ENCODE assay signal across 8 mouse cellular contexts in the genomic region with DNA sequence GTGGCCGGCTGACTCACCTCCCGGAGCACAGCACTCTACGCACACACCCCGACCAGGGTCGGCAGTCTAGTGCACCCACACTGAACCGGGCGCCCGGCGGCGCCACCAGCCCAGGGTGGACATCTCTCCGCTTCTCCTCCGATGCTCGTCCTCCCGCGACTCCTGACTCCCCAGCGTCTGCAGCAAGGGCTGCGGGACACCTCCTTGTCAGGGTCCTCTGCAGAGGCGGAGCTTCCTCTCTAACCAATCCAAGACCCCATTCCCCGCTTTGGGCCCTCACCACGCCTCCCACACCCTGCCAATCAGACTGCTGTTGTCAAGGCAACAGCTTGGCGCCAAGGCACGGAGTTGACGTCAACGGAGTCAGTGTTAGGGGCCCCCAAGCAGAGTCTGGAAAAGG. TPM values are rescaled to one million over a fixed set of nuclear protein-coding genes. Genes with fewer than 3 reads are reported as not detected.
DNase-seq lines count a peak whose midpoint lies in the region; ATAC-seq and TF ChIP-seq lines count a peak whose summit lies in the region.

Peg3 (minus strand) TSS at position 191 of the 400 bp plus-strand sequence.
Usp29 (plus strand) TSS at position 338 of the 400 bp plus-strand sequence.

- H3K27me3 ChIP-seq in hindbrain, embryonic 11.5 days (ENCODE audit: control insufficient read depth, insufficient read depth, low read length) = no peaks in the 10 kb centered on the region
- no peaks in the 10 kb centered on the region for H3K27me3 ChIP-seq in lung, embryonic 14.5 days (ENCODE audit: insufficient read depth, low read length)

- H3K9ac ChIP-seq in hindbrain, embryonic 11.5 days (ENCODE audit: low read depth, low read length) = peak within 1 kb of the TSS; percentile 58
- H3K9ac ChIP-seq in lung, embryonic 14.5 days = peak within 1 kb of the TSS; percentile 64

- H3K27ac ChIP-seq in hindbrain, embryonic 11.5 days (ENCODE audit: low read depth, low read length) = peak within 1 kb of the TSS; percentile 84
- H3K27ac ChIP-seq in lung, embryonic 14.5 days (ENCODE audit: low read depth) = peak within 1 kb of the TSS; percentile 96

- WGBS in hindbrain, embryonic 11.5 days = 31% methylated on average over 23 of the region's 24 CpGs
- 38% methylated on average over 24 of the region's 24 CpGs for WGBS in lung, embryonic 14.5 days

- no peaks in the 10 kb centered on the region for H3K4me1 ChIP-seq in hindbrain, embryonic 11.5 days (replicated peaks; ENCODE audit: control insufficient read depth, insufficient read depth, low read length)
- H3K4me1 ChIP-seq in lung, embryonic 14.5 days (ENCODE audit: insufficient read depth) = no peaks in the 10 kb centered on the region

- H3K36me3 ChIP-seq in hindbrain, embryonic 11.5 days (ENCODE audit: control insufficient read depth, insufficient read depth, low read length) = no peaks in the 10 kb centered on the region
- peaks cover 6% of the 10 kb centered on the region for H3K36me3 ChIP-seq in lung, embryonic 14.5 days (ENCODE audit: insufficient read depth)

- H3K4me2 ChIP-seq in hindbrain, embryonic 11.5 days (replicated peaks; ENCODE audit: low read depth, low read length) = peak within 1 kb of the TSS; percentile 65
- peak within 1 kb of the TSS; percentile 61 for H3K4me2 ChIP-seq in lung, embryonic 14.5 days

- H3K4me3 ChIP-seq in hindbrain, embryonic 11.5 days (ENCODE audit: low read depth, low read length) = peak within 1 kb of the TSS; percentile 55
- peak within 1 kb of the TSS; percentile 56 for H3K4me3 ChIP-seq in lung, embryonic 14.5 days (ENCODE audit: low read depth, low read length)

- ATAC-seq in hindbrain, embryonic 11.5 days (ENCODE audit: low FRiP score) = peak; percentile 47
- ATAC-seq in lung, embryonic 14.5 days (ENCODE audit: insufficient read depth) = peak; percentile 47
- no peak for ATAC-seq in inflammation-experienced regulatory T-cells, adult 6 months

- H3K9me3 ChIP-seq in hindbrain, embryonic 11.5 days (ENCODE audit: control insufficient read depth, low read length) = peaks cover 11% of the 10 kb centered on the region; the same call in 1 of the 2 replicates
- peaks cover 38% of the 10 kb centered on the region for H3K9me3 ChIP-seq in lung, embryonic 14.5 days (ENCODE audit: low read depth, low read length)

- DNase-seq in adrenal gland, adult (ENCODE audit: inconsistent age in 2 of 2, low spot score in 1 of 2) = peak; percentile 80 to 87
- DNase-seq in cerebellum, postnatal 10 days = peak; percentile 94 to 96
- DNase-seq in frontal cortex, postnatal 14 days (ENCODE audit: low spot score in 2 of 2) = peak; percentile 82 to 90
- DNase-seq in hindbrain, embryonic 11.5 days (ENCODE audit: low spot score) = peak; percentile 91
- DNase-seq in layer of hippocampus, adult 9-11 months = peak; percentile 93
- DNase-seq in lung, embryonic 14.5 days = peak; percentile 96
- DNase-seq in retina, adult 2 months (ENCODE audit: low read depth, low spot score) = peak; percentile 75

- TF ChIP-seq CTCF in lung, embryonic 14.5 days (IDR thresholded peaks at IDR 0.05; ENCODE audit: low read depth) = no peak; the same call in 1 of the 2 replicates

RNA-seq across cellular contexts. Expression of gene Peg3, which starts in this region (rescaled TPM):
- polyA plus RNA-seq in hindbrain, embryonic 11.5 days (2014; fragmentation: Nextera tagmentation; extraction: Ambion mirVana) = 112 and 126 TPM in 2 replicates
- 173 and 179 TPM in 2 replicates for polyA plus RNA-seq in lung, embryonic 14.5 days (2014; fragmentation: Nextera tagmentation; extraction: Ambion mirVana)
- polyA plus RNA-seq in inflammation-experienced regulatory T-cells, adult 6 months (2017; shearing (Covaris generic)) = not detected

RNA-seq across cellular contexts. Expression of gene Usp29, which starts in this region (rescaled TPM):
- 12.4 and 15.1 TPM in 2 replicates for polyA plus RNA-seq in hindbrain, embryonic 11.5 days (2014; fragmentation: Nextera tagmentation; extraction: Ambion mirVana)
- polyA plus RNA-seq in lung, embryonic 14.5 days (2014; fragmentation: Nextera tagmentation; extraction: Ambion mirVana) = 5.8 and 6.2 TPM in 2 replicates
- polyA plus RNA-seq in inflammation-experienced regulatory T-cells, adult 6 months (2017; shearing (Covaris generic)) = under 1 TPM in 1 of 3 experiments, not detected in 2; 0.15 TPM

Comparison
In these comparisons a context has a peak if more than half of its experiments do, and no peak if none do; other contexts are left out.
1. RNA of gene Peg3 (polyA plus RNA-seq): 173 to 179 TPM in lung, embryonic 14.5 days and 112 to 126 TPM in hindbrain, embryonic 11.5 days; not detected in inflammation-experienced regulatory T-cells, adult 6 months; every median in the first group is over 100 times any median in the second.
2. Peak in every context shown above with its lines, with median percentiles within 50 percentile points of each other: DNase-seq.